Mouse (Mus musculus): ENCODE measurements around the gene Kdm1b. TPM values are rescaled to one million over a fixed set of nuclear protein-coding genes. Genes with fewer than 3 reads are reported as not detected.

Gene Kdm1b
- polyA plus RNA-seq, 2 experiments from 2014 or later: 15.3 to 17.0 TPM

GRCm38 (mm10) chr13:47112056-47112455, 68.8 kb downstream of the Kdm1b start:
- no peak for ATAC-seq

- no peak for ATAC-seq
Observed at GRCm38 (mm10) chr13:47112924-47113323, 69.6 kb downstream of the Kdm1b start.

- no peak for ATAC-seq
Observed at GRCm38 (mm10) chr13:47116000-47116399, 72.7 kb downstream of the Kdm1b start.

- no peak for ATAC-seq
Observed at GRCm38 (mm10) chr13:47121333-47121889, 78.1 kb downstream of the Kdm1b start.

GRCm38 (mm10) chr13:47122537-47123430, 79.5 kb downstream of the Kdm1b start, which contains the start of gene Rnf144b:
Rnf144b (plus strand) TSS chr13:47122656.
- ATAC-seq: no peak

GRCm38 (mm10) chr13:47124449-47124848, 81.2 kb downstream of the Kdm1b start:
- ATAC-seq: no peak

- no peak for ATAC-seq
Observed at GRCm38 (mm10) chr13:47124986-47125385, 81.7 kb downstream of the Kdm1b start.

- ATAC-seq: no peak
Observed at GRCm38 (mm10) chr13:47125595-47125994, 82.3 kb downstream of the Kdm1b start.

GRCm38 (mm10) chr13:47129090-47129489, 85.8 kb downstream of the Kdm1b start:
- no peak for ATAC-seq

- no peak for ATAC-seq
Observed at GRCm38 (mm10) chr13:47133058-47133457, 89.8 kb downstream of the Kdm1b start.

GRCm38 (mm10) chr13:47134836-47135235, 91.5 kb downstream of the Kdm1b start:
- no peak for ATAC-seq

Other genes with a start within 250 kb of the Kdm1b start
- gene Kif13a, start 113.6 kb upstream of the Kdm1b start, polyA plus RNA-seq (2017; shearing (Covaris generic)): 1 to 10 TPM; 3.5 to 5.7 TPM
- gene Nhlrc1, start 28.6 kb upstream of the Kdm1b start, polyA plus RNA-seq (2017; shearing (Covaris generic)): under 1 TPM in 1 of 2 experiments, not detected in 1; 0.20 TPM
- 1 to 10 TPM; 5.4 TPM for gene Tpmt, start 1.2 kb downstream of the Kdm1b start, polyA plus RNA-seq (2017; shearing (Covaris generic))
- gene Dek, start 62.7 kb downstream of the Kdm1b start, polyA plus RNA-seq (2017; shearing (Covaris generic)): 100 to 1,000 TPM; 155 to 174 TPM
- gene Rnf144b, start 79.2 kb downstream of the Kdm1b start, polyA plus RNA-seq (2017; shearing (Covaris generic)): under 1 TPM in 1 of 2 experiments, not detected in 1; 0.07 TPM